In genomic region chr4:12776217-12776578, GRCm38 (mm10) we compare ENCODE assay signal across 18 mouse cellular contexts.
DNase-seq lines count a peak whose midpoint lies in the region; ATAC-seq lines count a peak whose summit lies in the region.
"Had no signal": no experiment of that assay in that cellular context is flagged by ENCODE, and none has a peak within 500 bp of the region (broad histone marks: within the 10 kb centered on the region; RNA-seq: fewer than 3 reads in every experiment).

No protein-coding gene starts in this region.

- no peak overlapping the region for H3K4me3 ChIP-seq in forebrain, embryonic 12.5 days (replicated peaks)
- H3K4me3 ChIP-seq in forebrain, embryonic 10.5 days, result no peak overlapping the region
- no peak overlapping the region for H3K4me3 ChIP-seq in midbrain, embryonic 13.5 days (replicated peaks)
- H3K4me3 ChIP-seq in midbrain, embryonic 10.5 days, result no peak overlapping the region
- H3K4me3 ChIP-seq in limb, embryonic 13.5 days, result no peak overlapping the region
- H3K4me3 ChIP-seq: kidney, embryonic 15.5 days had no signal

- H3K4me1 ChIP-seq in forebrain, embryonic 12.5 days, result peaks cover 17% of the 10 kb centered on the region
- H3K4me1 ChIP-seq in forebrain, embryonic 10.5 days, result peaks cover 17% of the 10 kb centered on the region
- H3K4me1 ChIP-seq in midbrain, embryonic 13.5 days (replicated peaks), result peaks cover 28% of the 10 kb centered on the region
- peaks cover 30% of the 10 kb centered on the region for H3K4me1 ChIP-seq in midbrain, embryonic 10.5 days
- peaks cover 22% of the 10 kb centered on the region for H3K4me1 ChIP-seq in limb, embryonic 13.5 days
- H3K4me1 ChIP-seq: kidney, embryonic 15.5 days had no signal

- DNase-seq in forebrain, embryonic 10.5 days (ENCODE audit: extremely low spot score, low spot score), result no peak
- DNase-seq in midbrain, embryonic 10.5 days (ENCODE audit: low spot score), result no peak
- no peak for DNase-seq in adrenal gland, postnatal 10 days
- no peak for DNase-seq in cerebellum, adult 18-20 months
- DNase-seq: adrenal gland, adult 8-10 months; cerebellum, adult 9-11 months; gastrocnemius, postnatal 10 days; lung, adult 18-20 months; right cerebral cortex, adult 18-20 months; thymus, postnatal 14 days had no signal

- H3K4me2 ChIP-seq in forebrain, embryonic 12.5 days, result no peak overlapping the region
- no peak overlapping the region for H3K4me2 ChIP-seq in midbrain, embryonic 13.5 days (replicated peaks)
- H3K4me2 ChIP-seq in limb, embryonic 13.5 days (replicated peaks), result no peak overlapping the region
- H3K4me2 ChIP-seq: kidney, embryonic 15.5 days; liver, embryonic 11.5 days had no signal

- H3K9me3 ChIP-seq in forebrain, embryonic 12.5 days, result no peaks in the 10 kb centered on the region
- H3K9me3 ChIP-seq in forebrain, embryonic 10.5 days, result no peaks in the 10 kb centered on the region
- H3K9me3 ChIP-seq in midbrain, embryonic 13.5 days, result no peaks in the 10 kb centered on the region
- no peaks in the 10 kb centered on the region for H3K9me3 ChIP-seq in midbrain, embryonic 10.5 days (replicated peaks)
- H3K9me3 ChIP-seq in limb, embryonic 13.5 days, result no peaks in the 10 kb centered on the region
- H3K9me3 ChIP-seq: kidney, embryonic 15.5 days had no signal

- H3K27ac ChIP-seq in forebrain, embryonic 12.5 days, result no peak overlapping the region
- H3K27ac ChIP-seq in forebrain, embryonic 10.5 days, result no peak overlapping the region
- 0 out of 2 replicates have a peak overlapping the region, but pooled peaks have one; percentile 25 for H3K27ac ChIP-seq in midbrain, embryonic 13.5 days
- H3K27ac ChIP-seq in midbrain, embryonic 10.5 days (replicated peaks), result no peak overlapping the region
- no peak overlapping the region for H3K27ac ChIP-seq in limb, embryonic 13.5 days
- H3K27ac ChIP-seq: kidney, embryonic 15.5 days had no signal

- no peak overlapping the region for H3K9ac ChIP-seq in forebrain, embryonic 12.5 days
- no peak overlapping the region for H3K9ac ChIP-seq in midbrain, embryonic 13.5 days (replicated peaks)
- no peak overlapping the region for H3K9ac ChIP-seq in limb, embryonic 13.5 days
- H3K9ac ChIP-seq: kidney, embryonic 15.5 days had no signal

- no peaks in the 10 kb centered on the region for H3K36me3 ChIP-seq in forebrain, embryonic 12.5 days (replicated peaks)
- H3K36me3 ChIP-seq in forebrain, embryonic 10.5 days (replicated peaks), result no peaks in the 10 kb centered on the region
- H3K36me3 ChIP-seq in midbrain, embryonic 13.5 days, result no peaks in the 10 kb centered on the region
- H3K36me3 ChIP-seq in midbrain, embryonic 10.5 days, result no peaks in the 10 kb centered on the region
- H3K36me3 ChIP-seq in limb, embryonic 13.5 days, result no peaks in the 10 kb centered on the region
- H3K36me3 ChIP-seq: kidney, embryonic 15.5 days had no signal

- 0 out of 2 replicates have a peak, but pooled peaks have one; percentile 4 for ATAC-seq in forebrain, embryonic 12.5 days (ENCODE audit: low FRiP score)
- ATAC-seq in midbrain, embryonic 13.5 days, result no peak
- peak; percentile 51 for ATAC-seq in limb, embryonic 13.5 days (ENCODE audit: low FRiP score, low read depth)
- ATAC-seq: CD4-positive, CD25-positive, alpha-beta regulatory T cell, adult 4 months; intestine, embryonic 16.5 days; Patski had no signal

- 77% methylated on average over 2 of the region's 2 CpGs for WGBS in forebrain, embryonic 12.5 days
- WGBS in forebrain, embryonic 10.5 days, result 73% methylated on average over 2 of the region's 2 CpGs
- WGBS in midbrain, embryonic 13.5 days, result 87% methylated on average over 2 of the region's 2 CpGs
- 80% methylated on average over 2 of the region's 2 CpGs for WGBS in midbrain, embryonic 10.5 days
- 48% methylated on average over 2 of the region's 2 CpGs for WGBS in limb, embryonic 13.5 days

- no peaks in the 10 kb centered on the region for H3K27me3 ChIP-seq in forebrain, embryonic 12.5 days
- no peaks in the 10 kb centered on the region for H3K27me3 ChIP-seq in forebrain, embryonic 10.5 days (ENCODE audit: poor library complexity, severe bottlenecking)
- H3K27me3 ChIP-seq in midbrain, embryonic 13.5 days, result no peaks in the 10 kb centered on the region
- no peaks in the 10 kb centered on the region for H3K27me3 ChIP-seq in midbrain, embryonic 10.5 days (ENCODE audit: low read depth, poor library complexity, severe bottlenecking)
- no peaks in the 10 kb centered on the region for H3K27me3 ChIP-seq in limb, embryonic 13.5 days
- H3K27me3 ChIP-seq: kidney, embryonic 15.5 days; Patski had no signal
